Mouse (Mus musculus) hindbrain, postnatal 0 days (tissue): ENCODE measurements around the gene Mief2. TPM values are rescaled to one million over a fixed set of nuclear protein-coding genes. Genes with fewer than 3 reads are reported as not detected.

Experiments used
- ATAC-seq: fragments of 200-750 bp; cut with Nextera tagmentation; 2 replicates; pipeline ENCODE4 v1.8.0; 2017; ENCODE audit warnings: mild to moderate bottlenecking, moderate TSS enrichment, moderate library complexity
- DNase-seq: peaks from one replicate; pipeline ENCODE4 v3.0.0-alpha.2; 2015; ENCODE audit warnings: low spot score
- H3K27ac ChIP-seq: fragments of 300-500 bp; sonication (generic); 2 replicates; pipeline ENCODE4 v1.5.1; 2014; ENCODE audit warnings: mild to moderate bottlenecking
- H3K27me3 ChIP-seq: fragments of 300-500 bp; sonication (generic); 2 replicates; pipeline ENCODE4 v1.6.1; 2014; ENCODE audit warnings: low read length, mixed read lengths; ENCODE audit not compliant: insufficient read depth
- H3K36me3 ChIP-seq: fragments of 300-500 bp; sonication (generic); 2 replicates; pipeline ENCODE4 v1.6.1; 2014; ENCODE audit warnings: low read length, mixed read lengths; ENCODE audit not compliant: insufficient read depth
- H3K4me1 ChIP-seq: fragments of 300-500 bp; sonication (generic); 2 replicates; pipeline ENCODE4 v1.6.1; 2014; ENCODE audit warnings: antibody characterized with exemption, low read length, mixed read lengths; ENCODE audit not compliant: insufficient read depth
- H3K4me2 ChIP-seq: fragments of 300-500 bp; sonication (generic); 2 replicates; pipeline ENCODE4 v1.6.1; 2014; ENCODE audit warnings: low read depth, mild to moderate bottlenecking, low read length, moderate library complexity, mixed read lengths
- H3K4me3 ChIP-seq: fragments of 300-500 bp; sonication (generic); 2 replicates; pipeline ENCODE4 v1.5.1; 2014; ENCODE audit warnings: low read length
- H3K9ac ChIP-seq: fragments of 300-500 bp; sonication (generic); replicated peaks from 2 replicates; pipeline ENCODE4 v1.6.1; 2014; ENCODE audit warnings: mild to moderate bottlenecking, low read length, moderate library complexity, mixed read lengths
- H3K9me3 ChIP-seq: fragments of 300-500 bp; sonication (generic); 2 replicates; pipeline ENCODE4 v1.6.1; 2016; ENCODE audit warnings: low read length, mixed read lengths
- CTCF ChIP-seq: IDR thresholded peaks from 2 replicates; pipeline ENCODE4 v1.5.1; 2016; ENCODE audit warnings: antibody characterized with exemption, control low read depth, low read depth
- WGBS: fragments of 180-500 bp; shearing (Covaris S2); extraction: QIAGEN DNeasy Blood & Tissue Kit; methylation state at CpG from one replicate; pipeline ENCODE4 v1.1.7; 2014; 5-methylcytosine and 5-hydroxymethylcytosine counted together
- polyA plus RNA-seq: library from polyadenylated mRNA; unstranded; fragments of >200 nt; fragmentation: Nextera tagmentation; extraction: Ambion mirVana; gene quantifications from 2 replicates; pipeline ENCODE4 v1.2.1, GENCODE M21; 2015
- total RNA-seq: library from RNA; depleted of rRNA; stranded (reverse); fragments of >200 nt; gene quantifications from 2 replicates; pipeline ENCODE4 v1.2.3, GENCODE M21; 2014

Gene Mief2
- total and polyA plus RNA-seq, 2 experiments from 2014 or later: 26.0 to 40.6 TPM

GRCm38 (mm10) chr11:60701611-60702010, 26.6 kb upstream of the Mief2 start:
- DNase-seq (no peak), ATAC-seq (no peak)
- Histone ChIP-seq H3K27ac (no peak overlapping the region), H3K4me2 (no peak overlapping the region), H3K9ac (no peak overlapping the region), H3K36me3 (peaks cover 15% of the 10 kb centered on the region; the same call in 1 of the 2 replicates), H3K9me3 (no peaks in the 10 kb centered on the region), H3K27me3 (no peaks in the 10 kb centered on the region), H3K4me1 (peaks cover 23% of the 10 kb centered on the region; the same call in 1 of the 2 replicates), H3K4me3 (no peak overlapping the region)
- 77% methylated on average over 4 of the region's 4 CpGs for WGBS
- TF ChIP-seq CTCF: no peak

DNA sequence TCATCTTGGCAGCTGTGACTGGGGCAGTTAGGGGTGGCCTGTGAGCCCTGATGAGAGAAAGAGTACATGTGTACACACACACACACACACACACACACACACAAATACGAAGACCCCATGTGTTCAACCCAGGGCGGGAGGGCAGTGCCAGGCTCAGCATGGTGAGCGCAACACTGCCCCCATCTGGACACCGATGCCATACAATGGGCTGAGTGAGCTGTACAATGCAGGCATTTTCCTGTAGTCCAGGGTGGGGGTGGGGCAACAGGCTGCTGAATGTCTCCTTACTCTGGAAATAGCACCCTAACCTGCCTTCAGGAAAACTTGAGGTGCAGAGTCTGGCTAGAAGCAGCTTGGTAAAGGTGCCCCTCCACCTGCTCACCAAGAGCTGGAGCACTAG, 25.1 kb upstream of the Mief2 start:
- H3K27me3 ChIP-seq: no peaks in the 10 kb centered on the region
- H3K9ac ChIP-seq: no peak overlapping the region
- no peak overlapping the region for H3K4me2 ChIP-seq
- no peak overlapping the region for H3K4me3 ChIP-seq
- no peaks in the 10 kb centered on the region for H3K9me3 ChIP-seq
- ATAC-seq (peak; percentile 61), DNase-seq (peak; percentile 90)
- 10% methylated on average over 4 of the region's 4 CpGs for WGBS
- peak; percentile 83 for TF ChIP-seq CTCF
- H3K36me3 ChIP-seq: peaks cover 30% of the 10 kb centered on the region
- 0 out of 2 replicates have a peak overlapping the region, but pooled peaks have one; percentile 15 for H3K27ac ChIP-seq
- H3K4me1 ChIP-seq: peaks cover 23% of the 10 kb centered on the region; the same call in 1 of the 2 replicates

DNA sequence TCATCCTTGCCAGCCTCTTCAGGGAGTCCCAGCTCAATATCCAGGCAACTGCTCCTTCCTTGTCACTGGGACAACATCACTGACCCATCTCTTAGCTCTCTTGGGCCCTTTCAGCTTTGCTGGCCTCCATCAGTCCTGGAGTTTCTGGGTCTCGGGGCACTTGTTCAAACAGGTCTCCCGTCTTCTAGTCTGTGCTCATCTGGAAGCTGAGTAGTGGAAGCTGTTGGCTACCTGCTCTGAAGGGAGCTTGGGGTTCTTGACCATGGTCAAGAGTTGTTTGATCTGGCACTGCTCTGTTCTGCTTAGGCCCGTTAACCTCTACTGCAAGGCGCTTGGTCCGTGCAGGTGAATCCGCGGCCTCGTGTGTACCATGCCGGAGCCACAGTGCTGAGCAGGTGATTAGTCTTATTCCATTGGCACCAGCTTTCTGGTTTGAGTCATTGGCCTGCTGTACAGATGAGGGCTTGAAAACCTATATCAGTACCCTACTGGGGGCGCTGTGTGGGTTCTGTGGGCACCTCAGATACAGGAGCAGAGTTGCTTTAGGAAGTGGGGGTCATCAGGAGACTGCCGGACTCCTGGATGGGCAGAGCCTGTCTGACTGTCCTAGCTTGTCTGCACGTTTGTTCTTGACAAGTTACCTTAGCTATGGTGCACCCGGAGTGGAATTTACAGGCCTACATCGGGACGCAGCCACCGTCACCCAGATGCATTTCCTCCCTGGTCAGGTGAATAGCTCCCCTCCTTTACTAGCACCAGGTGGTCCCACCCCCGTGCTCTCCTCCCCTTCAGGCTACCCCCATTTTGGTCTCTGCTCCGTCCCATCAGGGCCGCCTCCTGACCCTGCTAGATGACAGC, 23.9 kb upstream of the Mief2 start:
- no peak for TF ChIP-seq CTCF
- Histone ChIP-seq H3K27me3 (no peaks in the 10 kb centered on the region), H3K4me2 (no peak overlapping the region), H3K4me3 (no peak overlapping the region), H3K9ac (no peak overlapping the region), H3K27ac (no peak overlapping the region), H3K4me1 (peaks cover 14% of the 10 kb centered on the region; the same call in 1 of the 2 replicates), H3K9me3 (no peaks in the 10 kb centered on the region), H3K36me3 (peaks cover 41% of the 10 kb centered on the region)
- DNase-seq (peak; percentile 34), ATAC-seq (no peak)
- whole genome bisulfite sequencing: 87% methylated on average over 19 of the region's 19 CpGs

- H3K27me3 ChIP-seq: no peaks in the 10 kb centered on the region
- no peak for TF ChIP-seq CTCF
- H3K27ac ChIP-seq: no peak overlapping the region
- no peaks in the 10 kb centered on the region for H3K9me3 ChIP-seq
- peaks cover 51% of the 10 kb centered on the region for H3K36me3 ChIP-seq
- H3K4me2 ChIP-seq: no peak overlapping the region
- H3K4me3 ChIP-seq: no peak overlapping the region
- no peak for DNase-seq
- no peak overlapping the region for H3K9ac ChIP-seq
- 86% methylated on average over 3 of the region's 3 CpGs for WGBS
- peaks cover 14% of the 10 kb centered on the region; the same call in 1 of the 2 replicates for H3K4me1 ChIP-seq
- ATAC-seq: no peak
Measured at GRCm38 (mm10) chr11:60705255-60705654, 22.9 kb upstream of the Mief2 start.

GRCm38 (mm10) chr11:60706076-60706475, 22.1 kb upstream of the Mief2 start:
- Histone ChIP-seq H3K27me3 (no peaks in the 10 kb centered on the region), H3K4me2 (no peak overlapping the region), H3K4me1 (peaks cover 10% of the 10 kb centered on the region; the same call in 1 of the 2 replicates), H3K27ac (no peak overlapping the region), H3K36me3 (peaks cover 58% of the 10 kb centered on the region), H3K4me3 (no peak overlapping the region), H3K9me3 (no peaks in the 10 kb centered on the region), H3K9ac (no peak overlapping the region)
- DNase-seq (no peak), ATAC-seq (no peak)
- TF ChIP-seq CTCF: no peak
- WGBS: 92% methylated on average over 7 of the region's 7 CpGs

- H3K9ac ChIP-seq: no peak overlapping the region
- H3K9me3 ChIP-seq: no peaks in the 10 kb centered on the region
- no peak overlapping the region for H3K4me3 ChIP-seq
- H3K4me2 ChIP-seq: no peak overlapping the region
- 90% methylated on average over 14 of the region's 14 CpGs for WGBS
- no peak overlapping the region for H3K27ac ChIP-seq
- DNase-seq (no peak), ATAC-seq (no peak)
- H3K27me3 ChIP-seq: no peaks in the 10 kb centered on the region
- peaks cover 7% of the 10 kb centered on the region; the same call in 1 of the 2 replicates for H3K4me1 ChIP-seq
- no peak for TF ChIP-seq CTCF
- H3K36me3 ChIP-seq: peaks cover 65% of the 10 kb centered on the region
Measured at GRCm38 (mm10) chr11:60706696-60707480, 21.3 kb upstream of the Mief2 start.
